Mouse (Mus musculus) kidney, postnatal 10 days (tissue): ENCODE results near the gene Mkrn1.
"Not testable (repeated sequence)": the region's sequence is repeated elsewhere in the genome, so short reads cannot be mapped to it uniquely, and the experiment has no call there.

Experiments used
- DNase-seq: peaks from one replicate; pipeline ENCODE4 v3.0.0; 2021; ENCODE audit warnings: mixed read lengths

The Mkrn1 gene

DNA sequence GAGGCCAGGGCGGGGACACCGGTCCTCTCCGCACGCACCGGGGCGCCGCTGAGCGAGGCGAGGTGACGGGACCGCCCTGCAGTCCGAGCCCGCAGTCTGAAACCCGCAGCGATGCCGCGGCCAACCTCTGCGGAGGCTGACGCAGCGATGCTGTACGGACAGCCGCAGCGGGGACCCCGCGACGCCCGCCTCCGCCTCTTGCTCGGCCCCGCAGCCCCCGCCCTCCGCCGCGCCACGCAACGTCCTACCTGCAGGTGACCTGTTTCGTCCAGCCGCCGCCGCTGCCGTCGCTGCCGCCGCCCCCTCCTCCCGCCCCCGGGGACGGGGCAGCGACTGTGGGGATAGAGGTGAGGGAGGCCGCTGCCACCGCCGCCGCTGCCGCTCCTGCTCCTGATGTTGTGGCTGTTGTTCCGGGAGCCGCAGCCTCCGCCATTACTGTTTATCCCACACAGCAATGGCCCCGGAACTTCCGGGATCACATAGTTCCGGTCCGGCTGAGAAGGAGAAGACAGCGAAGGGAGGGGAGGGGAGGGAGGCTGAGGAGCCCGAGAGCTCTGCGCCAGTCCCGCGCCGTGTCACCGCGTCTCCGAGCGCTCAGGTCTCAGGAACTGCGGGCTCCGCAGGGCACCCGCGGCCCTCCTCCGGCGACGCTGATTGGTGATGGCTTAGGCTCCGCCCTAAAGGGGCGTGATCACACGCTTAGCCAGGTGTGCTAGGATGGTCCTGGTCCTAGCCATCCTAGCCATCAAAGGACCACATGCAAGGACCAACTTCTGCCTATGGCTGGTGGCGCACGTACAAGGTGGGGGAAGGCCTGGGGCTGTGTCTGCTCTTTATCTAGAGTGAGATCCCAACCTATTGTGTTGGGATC lies at the start of gene Mkrn1:
Gene Mkrn1, minus strand, starts transcription at position 612 of the 871 bp plus-strand sequence.
- peak; percentile 82 for DNase-seq

DNA sequence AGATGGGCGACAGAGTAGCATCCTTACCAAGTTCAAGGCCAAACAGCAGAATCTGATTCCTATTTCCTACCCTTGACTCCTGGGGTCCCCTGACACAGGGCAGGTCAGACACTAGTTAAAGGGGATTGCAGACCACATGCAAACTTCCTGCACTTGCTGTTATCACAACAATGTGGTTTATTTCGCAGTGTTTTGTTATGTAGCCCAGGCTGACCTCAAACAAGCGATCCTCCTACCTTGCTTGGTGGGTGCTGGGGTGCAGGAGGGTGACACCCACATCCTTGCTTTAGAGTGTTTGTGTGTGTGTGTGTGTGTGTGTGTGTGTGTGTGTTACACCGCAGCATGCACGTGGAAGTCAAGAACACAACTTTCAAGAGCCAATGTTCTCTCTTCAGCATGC lies 49.2 kb upstream of the Mkrn1 start:
- no peak for DNase-seq

DNA sequence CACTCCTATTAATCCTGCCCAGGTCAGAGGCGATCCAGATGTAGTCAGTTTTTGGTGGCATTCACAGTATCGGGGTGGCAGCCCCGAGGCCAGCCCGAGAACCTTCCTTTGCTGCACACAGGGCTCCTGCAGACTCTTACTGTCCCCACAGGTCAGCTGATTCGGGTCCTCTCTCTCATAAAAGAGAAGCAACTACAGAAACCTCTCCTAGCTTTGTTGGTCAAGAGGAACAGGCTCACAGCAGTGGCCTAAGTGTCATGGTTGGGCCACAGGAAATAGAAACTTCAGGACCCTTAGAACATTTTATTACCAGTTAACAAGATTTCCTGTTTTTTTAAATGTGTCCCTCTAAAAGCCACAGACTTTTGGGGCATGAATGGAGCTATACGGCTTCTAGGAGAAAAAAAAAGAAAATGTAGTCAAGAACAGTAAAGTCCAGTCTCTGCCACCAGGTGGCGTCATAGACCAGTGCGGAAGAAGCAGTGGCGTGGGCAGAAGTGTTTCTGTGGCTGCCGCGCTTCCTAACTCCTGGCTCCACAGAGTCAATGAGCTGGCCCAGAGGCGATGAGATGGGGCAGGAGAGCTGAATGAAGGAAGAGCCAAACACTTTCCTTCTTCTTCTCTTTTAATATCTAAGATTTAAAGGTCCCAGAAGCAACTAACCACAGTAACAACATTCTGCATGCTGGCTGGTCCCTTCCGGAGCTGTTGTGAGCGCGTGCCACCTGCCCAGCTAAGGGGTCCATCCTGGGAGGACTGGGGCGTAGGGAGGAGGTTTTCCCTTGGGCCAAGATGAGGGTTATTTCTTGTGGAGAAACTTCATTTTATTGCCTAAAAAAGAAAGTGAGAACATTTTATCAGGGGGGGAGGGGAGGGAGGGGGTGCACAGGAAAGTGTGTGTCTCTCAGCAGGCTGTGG lies 42.6 kb upstream of the Mkrn1 start:
- DNase-seq, result peak; percentile 92

DNA sequence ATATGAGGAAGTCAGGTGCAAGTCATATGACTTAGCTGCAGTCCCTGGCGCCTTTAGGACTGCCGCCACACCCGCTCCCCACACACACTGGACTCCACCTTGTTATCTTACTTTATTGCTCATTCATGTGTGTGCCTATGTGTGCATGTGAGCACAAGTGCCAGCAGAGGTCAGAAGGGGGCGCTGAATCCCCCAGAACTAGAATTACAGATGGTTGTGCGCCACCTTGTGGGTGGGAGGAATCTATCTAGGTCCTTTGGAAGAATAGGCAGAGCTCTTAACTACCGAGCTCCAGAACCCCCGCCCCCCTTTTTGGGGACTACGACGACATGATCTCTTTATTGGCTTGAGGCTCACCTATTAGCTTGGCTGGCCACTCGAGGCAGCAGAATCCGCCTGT lies 39.8 kb upstream of the Mkrn1 start:
- DNase-seq, result peak; percentile 34

DNA sequence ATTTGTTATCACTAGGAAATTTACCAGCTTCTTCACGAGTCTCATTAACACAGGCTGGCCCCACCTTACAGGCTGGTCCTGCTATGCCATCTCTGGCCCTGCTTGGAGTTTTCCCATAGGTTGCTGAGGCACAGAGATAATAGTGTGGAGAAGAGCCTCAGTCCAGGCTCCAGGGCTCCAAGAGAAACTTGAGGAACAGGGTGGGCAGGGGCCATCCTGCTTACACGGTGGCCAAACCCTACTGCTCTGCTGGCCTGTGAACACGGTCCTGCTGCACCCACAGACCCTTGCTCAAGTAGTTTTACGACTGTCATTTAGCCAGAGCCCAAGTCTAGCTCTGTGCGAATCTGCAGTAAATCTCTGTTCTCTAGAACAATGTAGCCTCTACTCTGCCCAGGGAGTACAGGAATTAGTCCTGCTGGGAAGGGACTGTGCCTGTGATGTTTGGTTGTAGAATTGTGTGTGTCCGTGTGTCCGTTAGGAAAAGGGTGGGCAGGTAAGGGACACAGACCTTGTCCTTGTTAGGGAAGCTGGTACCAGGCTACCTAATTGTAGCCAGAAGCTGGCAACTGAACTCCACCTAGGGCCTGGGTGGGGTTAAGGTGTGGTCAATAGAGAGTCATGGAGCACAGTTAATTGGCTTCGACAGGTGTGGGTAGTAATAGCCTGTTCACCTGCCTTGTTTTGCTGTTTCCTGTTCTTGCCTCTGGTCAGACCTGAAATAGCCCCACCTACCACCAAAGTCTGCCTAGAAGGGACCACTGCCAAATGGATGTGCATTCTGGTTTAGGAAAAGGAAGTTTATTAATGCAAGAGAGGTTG lies 35.3 kb upstream of the Mkrn1 start:
- DNase-seq, result no peak

DNA sequence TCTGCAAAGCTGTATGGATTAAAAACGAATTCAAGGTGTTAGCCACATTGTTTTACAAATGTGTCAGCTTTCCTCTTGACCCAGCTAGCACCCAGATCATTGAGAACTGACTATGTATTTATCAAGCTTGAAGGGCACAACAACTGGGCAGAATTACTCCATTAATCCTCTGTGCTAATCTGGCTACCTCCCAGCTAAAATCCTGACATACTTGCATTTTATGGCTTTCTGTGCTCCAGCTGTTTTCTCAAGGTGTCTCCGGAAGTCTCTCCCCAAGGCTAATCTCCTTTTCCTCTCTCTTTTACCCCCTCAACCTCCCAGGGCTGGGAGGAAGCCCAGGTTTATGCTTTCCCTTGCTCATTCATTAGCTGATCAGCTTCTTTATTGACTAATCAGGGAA lies 34.4 kb upstream of the Mkrn1 start:
- DNase-seq, result no peak

DNA sequence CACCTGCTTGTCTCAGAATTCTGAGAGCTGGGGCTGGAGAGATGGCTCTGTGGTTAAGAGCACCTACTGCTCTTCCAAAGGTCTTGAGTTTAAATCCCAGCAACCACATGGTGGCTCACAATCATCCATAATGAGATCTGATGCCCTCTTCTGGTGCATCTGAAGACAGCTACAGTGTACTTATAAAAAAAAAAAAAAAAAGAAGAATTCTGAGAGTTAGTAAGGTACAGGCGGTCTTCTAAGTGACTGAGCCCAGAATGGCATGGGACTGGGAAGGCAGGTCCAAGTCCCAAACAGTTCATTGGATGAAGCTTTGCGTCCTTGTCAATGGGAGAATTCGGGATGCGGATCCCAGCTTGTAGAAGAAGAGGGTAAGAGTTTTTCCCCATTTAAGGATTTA lies 33.3 kb upstream of the Mkrn1 start:
- no peak for DNase-seq

DNA sequence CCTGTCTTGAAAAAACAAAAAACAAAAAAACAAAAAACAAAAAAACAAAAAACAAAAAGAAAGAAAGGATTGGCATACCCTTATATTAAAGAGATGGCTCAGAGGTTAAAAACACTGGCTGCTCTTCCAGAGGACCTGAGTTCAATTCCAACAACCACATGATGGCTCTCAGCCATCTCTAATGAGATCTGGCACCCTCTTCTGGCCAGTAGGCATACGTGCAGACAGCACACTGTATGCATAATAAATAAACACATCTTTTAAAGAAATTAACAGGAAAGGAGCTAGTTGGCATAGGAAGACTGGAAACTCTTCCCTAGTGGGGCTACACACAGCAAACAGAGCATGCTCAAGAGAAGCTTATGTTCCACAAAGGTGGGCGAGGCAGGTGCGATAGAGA lies 30.8 kb upstream of the Mkrn1 start:
- DNase-seq, result no peak

DNA sequence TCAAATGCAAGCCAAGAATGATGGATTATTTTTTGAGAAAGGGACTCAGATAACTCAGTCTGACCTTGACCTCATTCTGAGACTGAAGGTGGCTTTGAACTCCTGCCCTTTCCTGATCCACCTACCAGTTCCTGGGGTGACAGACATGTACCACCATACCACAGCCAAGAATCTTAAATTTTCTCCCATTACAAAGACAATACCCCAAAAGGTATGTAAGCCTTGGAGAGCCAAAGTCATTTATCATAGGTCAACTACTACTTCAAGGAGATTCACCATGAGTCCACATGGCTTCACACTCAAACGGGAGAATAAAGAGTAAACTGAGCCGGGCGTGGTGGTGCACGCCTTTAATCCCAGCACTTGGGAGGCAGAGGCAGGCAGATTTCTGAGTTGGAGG lies 30.3 kb upstream of the Mkrn1 start:
- DNase-seq, result no peak

DNA sequence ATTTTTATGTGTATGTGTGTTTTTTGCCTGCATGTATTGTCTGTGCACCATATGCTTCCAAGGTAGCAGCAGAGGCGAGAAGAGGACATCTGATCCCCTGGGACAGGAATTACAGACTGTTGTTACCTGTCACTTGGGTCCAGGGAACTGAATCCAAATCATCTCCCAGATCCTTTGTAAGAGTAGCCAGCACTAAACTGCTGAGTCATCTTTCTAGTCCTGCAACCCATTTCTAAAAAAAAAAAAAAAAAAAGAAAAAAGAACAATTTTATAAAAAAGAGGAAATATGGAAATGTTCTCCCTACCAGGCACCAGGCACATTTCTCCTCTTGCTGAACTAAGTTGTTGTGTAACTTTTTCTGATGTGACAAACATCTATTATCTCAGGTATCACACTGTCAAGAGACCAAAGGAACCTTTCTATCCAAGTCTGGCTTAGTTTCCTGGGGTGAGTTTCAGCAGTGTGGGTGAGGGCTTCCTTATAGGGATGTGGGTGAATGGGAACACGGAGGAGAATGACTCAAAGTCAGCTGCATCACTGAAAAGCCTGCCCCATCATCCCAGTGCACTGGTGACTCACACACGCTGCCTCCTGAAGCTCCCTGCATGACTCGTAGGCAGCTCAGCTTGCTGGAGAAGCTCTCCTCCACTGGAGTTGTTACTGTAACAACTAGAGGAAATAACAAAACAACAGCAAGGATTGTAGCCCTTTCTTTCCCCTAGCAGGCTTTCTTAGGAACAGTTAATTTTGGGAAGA lies 27.3 kb upstream of the Mkrn1 start:
- no peak for DNase-seq

DNA sequence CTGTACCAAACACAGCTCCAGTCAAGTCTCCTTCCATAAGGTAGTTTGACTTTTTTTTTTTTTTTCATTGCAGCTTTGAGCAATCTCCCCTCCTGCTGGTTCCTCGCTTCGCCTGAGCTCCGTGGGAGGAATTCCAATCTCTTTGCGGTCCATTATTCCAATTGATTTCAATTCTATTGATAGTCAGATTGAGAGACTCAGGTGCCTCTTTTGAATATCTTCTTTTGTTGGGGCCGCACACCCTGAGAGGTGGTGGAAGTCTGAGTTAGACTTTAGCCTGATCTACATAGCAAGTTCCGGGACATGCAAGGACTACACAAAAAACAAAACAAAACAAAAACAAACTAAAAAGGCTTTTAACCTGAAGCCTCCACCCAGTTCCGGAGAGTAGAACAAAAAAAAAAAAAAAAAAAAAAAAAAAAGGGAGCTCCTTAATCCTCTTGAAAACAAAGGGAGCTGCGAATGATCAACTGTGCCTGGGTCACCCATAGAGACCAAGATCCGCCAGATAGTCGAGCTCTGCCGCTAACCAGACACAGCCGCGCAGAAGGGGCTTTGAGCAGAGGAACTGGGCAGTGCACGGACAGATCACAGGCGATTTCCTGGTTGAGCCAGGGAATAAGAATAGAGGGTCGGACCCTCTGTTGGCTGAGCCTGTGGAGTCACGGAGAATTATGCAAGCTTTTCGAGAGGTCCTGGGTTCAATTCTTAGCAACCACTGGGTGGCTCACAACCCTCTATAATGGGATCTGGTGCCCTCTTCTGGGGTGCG lies 25.7 kb upstream of the Mkrn1 start:
- no peak for DNase-seq

DNA sequence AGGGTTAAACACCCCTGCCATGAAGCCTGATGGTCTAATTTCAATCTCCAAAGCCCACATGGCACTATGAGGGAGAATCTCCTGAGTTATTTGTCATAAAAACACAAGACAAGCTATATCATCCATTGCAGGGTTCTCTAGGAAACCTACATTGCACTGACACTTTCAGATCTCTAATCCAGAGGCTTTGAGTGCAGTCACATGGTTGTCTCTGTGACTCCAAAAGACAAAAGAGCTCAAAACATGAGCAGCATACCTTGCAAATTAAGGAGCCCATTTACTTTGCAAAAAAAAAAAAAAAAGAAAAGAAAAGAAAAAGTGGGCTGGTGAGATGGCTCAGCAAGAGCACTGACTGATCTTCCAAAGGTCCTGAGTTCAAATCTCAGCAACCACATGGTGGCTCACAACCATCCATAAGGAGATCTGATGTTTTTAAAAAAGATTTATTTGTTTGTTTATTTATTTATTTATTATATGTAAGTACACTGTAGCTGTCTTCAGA lies 22.6 kb upstream of the Mkrn1 start:
- no peak for DNase-seq

DNA sequence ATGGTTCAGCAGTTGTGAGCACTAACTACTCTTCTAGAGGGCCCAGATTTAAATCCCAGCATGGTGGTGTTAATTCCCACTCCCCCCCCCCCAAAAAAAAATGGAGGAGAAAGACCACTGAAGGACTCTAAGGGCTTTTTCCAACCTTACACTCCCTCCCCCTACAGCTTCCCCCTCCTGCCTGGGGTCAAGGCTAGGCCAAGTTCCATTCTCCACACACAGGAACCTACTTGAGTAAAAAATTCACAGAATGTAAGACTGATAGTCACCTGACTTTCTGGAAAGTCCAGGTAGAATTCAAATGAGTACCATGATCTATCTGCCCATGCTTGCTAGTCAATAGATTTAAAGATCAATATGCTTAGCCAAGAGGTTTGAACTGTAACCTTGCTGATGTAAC lies 19.9 kb upstream of the Mkrn1 start:
- DNase-seq, result no peak

DNA sequence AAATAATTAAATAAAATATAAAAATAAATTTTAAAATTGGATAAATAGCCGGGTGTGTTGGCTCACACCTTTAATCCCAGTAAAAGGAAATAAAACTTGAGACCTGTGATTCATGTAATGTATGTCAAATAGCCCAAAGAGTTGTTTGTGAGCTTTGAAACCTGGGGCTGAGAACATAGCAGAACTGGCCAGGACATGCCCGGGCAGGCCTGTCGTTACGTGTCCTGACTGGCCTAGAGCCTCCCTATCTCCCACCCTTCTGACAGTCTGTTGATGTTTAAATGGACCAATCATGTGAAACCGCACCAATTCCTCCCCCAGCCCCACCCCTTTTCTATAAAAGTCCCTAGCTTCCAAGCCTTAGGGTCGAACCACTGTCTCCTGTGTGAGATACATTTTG lies 17.3 kb upstream of the Mkrn1 start:
- DNase-seq, result not testable (repeated sequence)

DNA sequence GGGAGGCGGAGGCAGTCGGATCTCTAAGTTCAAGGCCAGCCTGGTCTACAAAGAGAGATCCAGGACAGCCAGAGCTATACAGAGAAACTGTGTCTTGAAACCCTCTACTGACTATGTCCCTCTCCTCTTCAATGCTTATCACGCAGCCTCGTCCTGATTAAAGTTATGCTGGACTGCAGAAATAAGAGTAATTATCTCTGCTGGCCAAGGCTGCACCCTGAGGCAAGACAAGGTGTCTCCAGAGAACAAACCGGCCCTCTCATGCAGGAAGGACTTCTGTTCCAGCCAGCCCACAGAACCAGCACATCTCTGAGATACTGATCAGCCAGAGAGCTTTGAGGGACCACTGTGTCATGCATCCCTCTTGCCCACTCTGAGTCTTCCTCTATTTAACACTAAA lies 15.6 kb upstream of the Mkrn1 start:
- DNase-seq, result no peak

DNA sequence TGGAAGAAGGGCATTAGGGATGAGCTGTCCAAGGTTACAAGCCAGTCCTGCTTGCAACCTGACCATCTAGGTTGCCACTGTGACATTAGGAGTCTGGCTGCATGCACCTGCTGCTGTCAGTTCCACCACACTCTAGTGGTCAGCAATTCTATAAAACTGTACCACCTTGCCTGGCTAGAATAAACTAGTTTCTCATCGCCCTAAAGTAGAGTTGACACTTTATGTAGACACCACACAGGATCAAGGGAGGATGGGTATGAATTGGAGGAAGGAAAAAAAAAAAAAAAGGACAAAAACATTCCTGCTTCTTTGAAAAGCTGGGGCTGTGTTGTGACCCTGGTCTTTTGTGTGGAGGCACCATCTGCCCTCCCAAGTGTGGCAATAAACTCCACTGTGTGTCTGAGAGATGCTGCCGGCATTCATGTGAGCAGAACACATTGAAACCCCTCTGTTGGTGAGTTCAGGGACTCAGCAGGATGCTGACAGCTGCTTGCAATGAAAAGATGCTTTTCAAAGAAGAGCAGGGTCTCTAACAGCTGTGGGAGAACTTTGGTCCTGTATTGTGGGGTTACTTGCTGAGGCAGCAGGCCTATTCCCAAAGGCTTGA lies 14.7 kb upstream of the Mkrn1 start:
- DNase-seq, result no peak

DNA sequence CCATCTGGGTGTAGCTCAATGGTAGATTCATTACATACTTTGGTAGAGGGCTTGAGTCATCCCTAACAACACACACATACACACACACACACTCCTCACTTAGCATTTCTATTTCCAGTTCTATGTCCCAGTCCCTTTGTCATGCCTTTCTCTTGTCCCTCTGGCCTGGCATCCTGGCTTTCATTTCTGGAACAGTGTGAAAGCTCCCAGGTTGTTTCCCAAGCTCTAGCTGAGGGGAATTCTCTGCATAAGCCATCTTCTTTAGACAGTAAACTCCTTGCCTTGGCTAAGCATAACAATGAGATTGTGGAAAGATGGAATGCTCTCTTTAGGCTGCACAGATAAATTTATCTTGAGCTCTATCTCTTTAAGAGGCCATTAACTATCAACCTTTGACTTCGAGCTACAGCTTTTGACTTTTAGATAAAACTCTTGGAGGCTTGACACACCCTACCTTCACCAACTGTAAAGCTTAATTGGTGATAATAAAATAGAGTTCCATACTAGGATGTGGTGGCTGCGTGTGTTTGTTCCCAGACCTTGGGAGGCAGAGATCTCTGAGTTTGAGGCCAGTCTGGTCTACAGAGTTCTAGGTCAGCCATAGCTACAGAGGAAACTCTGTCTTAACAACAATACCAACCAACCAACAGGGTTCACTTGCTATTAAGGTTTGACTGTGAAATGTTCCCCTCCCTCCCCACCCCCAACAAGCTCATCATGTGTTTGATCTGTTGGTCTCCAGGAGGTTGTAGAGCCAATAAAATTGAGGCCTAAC lies 14.0 kb upstream of the Mkrn1 start:
- no peak for DNase-seq

DNA sequence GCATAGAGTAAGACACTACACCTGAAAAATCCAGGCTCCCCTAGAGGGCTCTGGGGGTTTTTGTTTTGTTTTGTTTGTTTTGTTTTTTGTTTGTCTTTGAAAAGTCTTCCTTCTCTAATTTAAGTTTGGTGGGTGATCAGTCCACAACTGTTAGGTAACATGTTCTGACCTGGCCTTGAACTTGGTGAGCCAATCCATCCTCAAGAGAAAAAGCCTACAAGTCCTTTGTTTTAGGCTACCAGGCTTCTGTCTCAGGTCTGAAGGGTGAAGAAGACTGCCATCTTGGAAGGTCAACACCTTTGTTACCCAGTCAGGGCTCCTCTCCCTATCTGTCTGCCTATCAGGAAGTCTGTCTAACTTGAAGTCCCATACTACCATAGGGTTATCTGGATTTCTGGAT lies 13.4 kb upstream of the Mkrn1 start:
- DNase-seq, result no peak

DNA sequence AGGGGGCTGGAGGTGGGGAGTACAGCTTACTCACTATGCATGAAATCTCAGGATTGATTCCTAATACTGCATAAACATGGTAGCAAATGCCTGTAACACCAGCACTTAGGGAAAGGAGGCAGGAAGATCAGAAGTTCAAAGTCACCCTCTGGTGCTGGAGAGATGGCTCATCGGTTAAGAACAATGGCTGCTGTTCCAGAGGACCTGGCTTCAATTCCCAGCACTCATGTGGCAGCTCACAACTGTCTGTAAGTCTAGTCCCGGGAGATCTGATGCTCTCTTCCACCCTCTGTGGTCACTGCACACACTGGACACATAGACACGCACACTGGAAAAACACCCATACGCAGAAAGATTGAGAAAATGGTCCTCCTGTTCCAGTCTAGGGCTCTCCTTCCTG lies 12.9 kb upstream of the Mkrn1 start:
- DNase-seq, result no peak

DNA sequence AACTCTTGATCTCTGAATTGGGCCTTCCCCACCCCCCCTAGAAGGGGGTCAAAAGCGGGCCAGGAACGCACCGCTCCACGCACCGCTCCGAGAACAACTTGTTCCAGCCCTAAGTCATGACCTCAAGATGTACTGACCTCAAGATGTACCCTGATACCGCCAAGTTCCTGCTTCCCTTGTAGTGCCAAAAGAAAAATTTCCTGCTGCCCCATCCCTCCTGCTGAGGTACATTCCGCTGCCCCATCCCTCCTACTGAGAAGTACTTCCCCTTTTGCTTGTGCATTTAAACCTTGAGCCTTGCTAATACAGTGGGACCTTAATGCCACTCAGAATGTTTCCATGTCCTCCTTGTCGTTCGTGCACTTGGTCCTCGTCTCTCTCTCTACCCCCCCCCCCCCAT lies 10.5 kb upstream of the Mkrn1 start:
- no peak for DNase-seq
